Mouse (Mus musculus) T-helper 1 cell (primary cell): ENCODE results near the gene Rpf1.

Source experiments
- in situ Hi-C: fragments of 300-600 bp; cut with MboI, MseI; formaldehyde crosslinking; loops from one replicate; pipeline ENCODE4 v1.15.1; 2025; ENCODE audit warnings: high pct_unique_total_duplicates

The Rpf1 gene

DNA sequence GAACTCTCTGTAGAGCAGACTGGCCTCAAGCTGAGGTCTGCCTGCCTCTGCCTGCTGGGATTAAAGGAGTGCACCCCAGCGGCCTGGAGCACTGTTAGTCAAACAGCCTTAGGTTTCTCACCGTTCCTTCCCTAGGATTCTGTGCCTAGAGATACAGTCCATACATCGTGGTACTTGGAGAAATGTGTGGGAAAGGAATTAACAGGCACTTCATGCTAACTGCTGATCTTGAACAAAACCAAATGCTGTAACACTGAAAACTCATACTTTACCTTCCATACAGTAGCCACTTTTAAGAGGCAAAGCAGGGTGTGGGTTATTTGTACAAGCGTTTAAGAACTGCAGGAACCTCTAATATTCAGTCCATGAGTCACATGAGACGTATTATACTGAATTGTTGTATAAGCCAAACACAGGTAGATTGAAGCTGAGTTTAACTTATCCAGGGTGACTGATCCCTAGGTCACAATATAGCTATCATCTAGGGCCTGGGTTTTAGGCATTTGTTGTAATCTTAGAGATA is 19.6 kb downstream of the Rpf1 start:
- in situ Hi-C loops = no loop called here

DNA sequence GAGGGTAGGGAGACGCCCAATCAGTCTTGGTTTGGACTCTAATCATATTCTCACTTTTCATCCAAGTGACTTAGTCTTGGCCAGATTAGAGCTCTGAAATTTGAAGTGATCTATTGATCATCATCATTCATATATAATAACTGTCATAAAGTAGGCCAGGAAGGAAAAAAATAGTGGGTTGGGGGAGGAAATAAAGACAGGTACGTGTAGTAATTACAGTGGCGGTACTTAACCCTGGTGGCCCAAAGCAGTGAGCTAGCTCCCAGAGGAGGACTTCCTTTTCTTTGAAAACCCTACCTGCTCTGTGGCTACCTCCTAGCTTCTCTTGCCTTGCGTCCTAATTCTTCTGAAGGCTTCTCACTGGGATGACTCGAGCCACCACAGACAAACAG is 20.4 kb downstream of the Rpf1 start:
- in situ Hi-C loops = no loop called here

DNA sequence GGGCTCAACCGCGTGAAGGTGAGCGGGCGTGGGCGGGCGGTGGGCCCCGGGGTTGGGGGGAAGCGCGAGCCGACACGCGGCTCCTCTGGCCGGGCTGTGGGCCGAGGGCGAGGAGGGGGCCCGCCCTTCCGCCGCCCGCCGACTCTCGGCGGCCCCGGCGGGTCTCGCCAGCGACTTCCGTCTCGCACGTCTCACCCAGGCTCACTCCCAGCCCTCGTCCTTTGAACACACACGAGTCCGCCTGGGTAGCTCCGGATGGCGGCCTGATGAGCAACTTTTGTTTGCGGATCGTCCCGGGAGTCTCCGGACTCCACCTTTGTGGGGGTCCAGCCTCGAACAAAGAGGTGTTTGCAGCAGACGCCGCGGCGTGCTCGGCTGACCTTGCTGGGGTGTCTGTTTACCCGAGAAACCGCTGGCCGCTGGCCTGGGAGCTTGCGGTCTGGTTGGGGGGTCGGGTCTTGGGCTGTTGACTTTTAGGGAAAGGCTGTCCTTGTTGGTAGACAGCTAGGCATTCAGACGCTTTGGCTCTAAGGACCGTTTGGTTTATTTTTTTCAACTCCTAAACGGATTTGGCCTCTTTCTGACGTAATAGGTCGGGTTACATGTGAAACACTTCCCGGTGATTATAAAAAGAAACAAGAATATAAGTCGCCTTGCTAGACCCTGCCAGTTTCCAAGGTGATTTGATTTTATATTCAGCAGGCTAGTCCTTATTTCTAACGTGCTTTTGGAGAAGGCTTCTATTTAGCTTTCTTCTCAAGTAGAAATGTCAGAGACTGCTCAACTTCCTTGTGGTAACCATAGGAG is 21.0 kb downstream of the Rpf1 start:
- in situ Hi-C loops = no loop called here

DNA sequence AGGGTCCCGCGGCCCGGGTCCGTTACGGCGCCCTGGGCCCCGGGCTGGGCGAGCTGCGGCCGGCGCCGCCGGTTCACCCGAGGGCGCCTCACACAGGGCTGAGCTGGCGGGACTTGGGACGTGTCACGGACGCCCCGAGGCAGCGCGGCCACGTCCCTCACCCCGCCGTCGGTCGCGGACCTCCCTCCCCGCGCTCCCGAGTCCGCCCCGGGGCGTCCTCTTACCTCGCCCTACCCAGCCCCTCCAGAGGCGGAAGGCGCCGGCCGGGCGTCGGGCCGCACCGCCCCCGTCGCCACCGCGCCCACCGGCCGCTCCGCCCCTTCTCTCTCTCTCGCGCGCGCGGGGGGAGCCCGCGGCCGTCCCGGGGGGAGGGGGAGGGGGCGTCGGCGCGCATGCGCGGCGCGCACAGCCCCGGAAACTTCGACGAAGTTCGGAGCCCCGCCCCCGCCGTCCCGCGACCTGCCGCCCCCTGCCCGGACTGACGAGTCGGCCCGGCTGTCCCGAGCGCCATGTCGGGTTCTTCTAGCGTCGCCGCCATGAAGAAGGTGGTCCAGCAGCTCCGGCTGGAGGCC is 21.7 kb downstream of the Rpf1 start, which contains the start of the genes Spata1 and Gng5:
Gene Spata1, minus strand, starts transcription at position 323 of the 572 bp plus-strand sequence.
Gene Gng5, plus strand, starts transcription at position 377 of the 572 bp plus-strand sequence.
- in situ Hi-C loops = loop anchor here (10.0 kb wide), 1 partner anchor 315 kb away; no protein-coding TSS in a partner anchor

DNA sequence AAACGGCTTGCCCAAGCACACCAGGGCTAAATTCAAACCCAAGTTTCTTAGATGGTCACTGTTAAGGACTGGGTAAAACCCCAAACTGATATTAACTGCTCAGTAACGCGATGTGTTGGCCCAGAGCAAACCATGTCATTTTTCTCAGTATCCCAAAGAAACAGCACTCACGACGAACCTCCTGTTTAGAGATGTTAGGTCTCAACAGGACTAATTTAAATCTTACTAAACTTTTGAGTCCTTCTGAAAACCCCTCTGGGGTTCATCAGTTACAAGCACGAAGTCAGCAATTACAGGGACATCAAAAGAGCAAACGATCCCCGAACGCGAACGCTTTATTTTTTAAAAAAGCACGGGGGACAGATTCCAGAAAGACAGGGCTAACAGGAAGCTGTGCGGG is 22.2 kb downstream of the Rpf1 start:
- in situ Hi-C loops = loop anchor here (10.0 kb wide), 1 partner anchor 314 kb away; no protein-coding TSS in a partner anchor

DNA sequence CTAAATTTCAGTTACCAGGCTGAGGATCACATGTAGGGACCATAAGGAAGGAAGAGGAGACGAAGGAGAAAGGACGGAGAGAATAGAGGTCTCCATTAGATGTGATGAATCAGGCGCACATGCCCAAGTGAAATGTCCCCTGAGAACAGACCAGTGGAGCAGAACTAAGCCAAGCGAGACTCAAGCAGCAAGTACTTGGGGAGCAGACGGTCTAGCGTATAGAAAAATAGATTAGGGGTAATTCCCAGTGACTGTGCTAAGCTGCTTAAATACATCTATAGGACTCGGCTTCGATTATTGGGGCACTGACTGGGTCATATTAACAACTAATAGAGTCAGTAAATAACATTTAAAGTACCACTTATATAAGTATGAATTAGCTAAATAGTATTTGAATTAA is 26.3 kb downstream of the Rpf1 start:
- in situ Hi-C loops = loop anchor here (10.0 kb wide), 1 partner anchor 310 kb away; no protein-coding TSS in a partner anchor

DNA sequence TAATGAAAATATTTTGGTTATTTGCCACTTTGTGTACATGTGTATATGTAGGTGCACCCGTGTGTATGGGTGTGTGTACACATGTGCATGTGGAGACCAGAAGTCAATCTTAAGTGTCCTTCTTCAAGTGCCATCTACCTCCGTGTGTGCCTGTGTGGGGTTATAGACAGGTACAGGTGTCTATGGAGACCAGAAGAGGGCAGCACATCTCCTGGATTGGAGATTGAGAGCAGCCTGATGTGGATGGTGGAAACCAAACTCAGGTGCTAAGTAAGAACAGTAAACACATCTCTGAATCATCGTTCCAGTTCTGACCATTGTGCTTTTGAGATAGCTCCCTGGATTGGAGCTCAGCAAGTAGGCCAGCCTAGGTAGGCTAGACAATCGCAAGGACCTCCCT is 34.8 kb downstream of the Rpf1 start:
- in situ Hi-C loops = no loop called here

DNA sequence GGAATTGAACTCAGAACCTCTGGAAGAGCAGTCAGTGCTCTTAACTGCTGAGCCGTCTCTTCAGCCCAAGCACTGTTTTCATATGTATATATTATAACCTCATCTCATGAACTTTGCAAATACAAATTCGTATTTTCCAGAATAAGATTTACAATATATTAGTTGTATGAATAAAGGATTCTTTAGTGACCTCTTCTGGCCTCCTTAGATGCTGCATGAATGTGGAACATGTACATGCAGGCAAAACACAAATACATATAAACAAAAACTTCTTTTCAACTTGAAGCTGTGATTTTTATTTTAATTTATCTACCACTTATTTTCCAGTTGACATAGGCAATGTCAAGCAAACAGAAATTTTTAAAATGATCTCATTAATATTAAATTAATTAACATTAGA is 39.2 kb downstream of the Rpf1 start:
- in situ Hi-C loops = no loop called here

DNA sequence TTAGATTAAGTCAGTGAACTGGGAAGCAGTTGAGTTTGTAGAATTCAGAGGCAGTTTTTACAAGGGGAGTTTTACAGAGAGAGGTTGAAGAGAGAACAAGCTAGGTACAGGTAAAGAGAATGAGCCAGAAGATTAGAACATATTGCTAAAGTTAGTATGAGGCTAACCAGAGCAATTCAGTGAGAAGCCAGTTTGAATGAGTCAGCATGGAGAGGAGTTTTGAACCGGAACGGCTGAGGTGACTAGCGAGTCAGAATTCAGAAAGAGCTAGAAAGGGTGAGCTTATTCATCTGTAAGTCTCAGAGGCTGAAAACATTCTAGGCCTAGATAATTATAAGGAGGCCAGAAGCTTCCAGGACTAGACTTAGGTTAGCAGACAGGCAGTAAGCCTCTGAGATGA is 46.8 kb downstream of the Rpf1 start:
- in situ Hi-C loops = loop anchor here (5.0 kb wide), 1 partner anchor 127 kb away; no protein-coding TSS in a partner anchor

DNA sequence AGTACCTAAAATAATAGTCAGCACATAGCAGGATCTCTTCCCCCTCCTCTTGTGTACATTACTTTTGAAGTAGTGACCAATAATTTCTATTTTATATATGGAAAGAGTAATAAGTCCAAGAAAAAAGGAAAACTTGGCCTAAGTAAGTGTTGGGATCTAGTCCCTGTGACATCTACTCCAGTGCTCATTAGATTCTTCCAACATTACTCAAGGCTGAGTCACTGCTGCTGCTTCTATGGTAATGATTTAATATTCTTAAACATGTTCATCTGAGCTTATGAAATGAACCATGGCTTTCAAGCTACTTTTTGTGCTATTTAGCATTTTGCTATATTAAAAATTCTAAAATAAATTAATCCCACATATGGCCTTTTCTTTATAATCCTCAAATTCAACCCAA is 47.5 kb downstream of the Rpf1 start:
- in situ Hi-C loops = loop anchor here (5.0 kb wide), 1 partner anchor 126 kb away; no protein-coding TSS in a partner anchor

DNA sequence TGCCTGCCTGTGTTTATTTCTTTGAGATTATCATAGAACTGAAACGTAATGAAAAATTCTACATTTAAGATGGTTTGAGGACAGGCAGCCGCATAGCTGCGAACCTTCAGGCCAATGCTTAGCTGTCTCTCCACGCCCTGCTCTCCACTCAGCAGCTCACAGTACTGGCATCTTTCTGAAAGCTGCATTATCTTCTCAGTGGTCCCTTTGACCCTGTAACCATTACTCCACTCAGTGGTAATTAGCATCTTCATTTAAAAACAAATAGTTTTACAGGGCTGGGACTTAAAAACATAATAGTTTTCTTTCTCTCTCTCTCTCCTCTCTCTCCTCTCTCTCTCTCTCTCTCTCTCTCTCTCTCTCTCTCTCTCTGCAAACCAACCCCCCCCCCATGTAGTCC is 48.6 kb downstream of the Rpf1 start:
- in situ Hi-C loops = loop anchor here (5.0 kb wide), 1 partner anchor 125 kb away; no protein-coding TSS in a partner anchor

DNA sequence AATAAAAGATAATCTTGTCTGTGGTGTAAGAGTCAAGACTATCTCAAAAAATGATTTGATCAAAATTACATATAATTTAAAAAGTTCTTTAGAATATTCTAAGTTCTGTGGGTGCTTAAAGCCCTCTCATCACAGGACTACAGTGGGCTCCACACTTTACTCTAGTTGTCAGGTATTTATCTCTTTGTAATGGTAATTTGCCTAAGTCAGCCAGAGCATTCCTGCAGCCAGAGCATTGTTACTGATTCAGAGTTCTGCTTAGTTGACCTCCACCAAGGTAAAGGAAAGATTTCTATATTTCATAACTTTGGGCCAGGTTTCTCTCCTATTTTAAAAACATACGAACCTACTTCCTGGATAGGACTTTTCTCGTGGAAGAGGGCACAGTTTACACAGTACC is 52.0 kb downstream of the Rpf1 start:
- in situ Hi-C loops = no loop called here

DNA sequence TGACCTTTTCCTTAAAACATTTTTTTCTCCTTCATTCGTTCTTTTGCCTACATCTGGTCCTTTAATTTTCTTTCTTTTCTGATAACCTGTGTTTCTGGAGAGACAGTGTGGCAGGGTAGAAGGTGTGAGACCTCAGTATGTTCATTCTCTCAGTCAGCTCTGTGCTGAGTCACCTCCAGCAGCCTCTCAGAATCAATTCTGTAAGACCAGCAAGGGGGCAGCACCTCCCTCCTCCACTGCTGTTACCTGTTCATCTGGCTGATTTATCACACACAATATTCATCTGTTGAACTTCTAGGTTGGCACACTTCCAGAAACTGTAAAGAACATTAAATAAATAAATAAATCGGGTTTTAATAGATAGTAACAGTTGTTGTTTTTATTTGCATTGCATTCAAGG is 58.3 kb downstream of the Rpf1 start:
- in situ Hi-C loops = no loop called here
